Mouse (Mus musculus) myocyte (in vitro differentiated cells): ENCODE measurements around the gene Nhsl1. TPM values are rescaled to one million over a fixed set of nuclear protein-coding genes. Genes with fewer than 3 reads are reported as not detected.

Source experiments
- H3K27me3 ChIP-seq: one replicate; pipeline ENCODE4 v1.6.1; 2011; ENCODE audit not compliant: control insufficient read depth, insufficient read depth, insufficient read length
- H3K36me3 ChIP-seq: one replicate; pipeline ENCODE4 v1.6.1; 2011; ENCODE audit not compliant: control insufficient read depth, insufficient read depth
- H3K4me2 ChIP-seq: one replicate; pipeline ENCODE4 v1.6.1; 2011; ENCODE audit warnings: low read depth, control low read depth
- H3K4me3 ChIP-seq: one replicate; pipeline ENCODE4 v1.5.1; 2011; ENCODE audit warnings: mild to moderate bottlenecking, control low read depth, moderate library complexity
- H3K79me2 ChIP-seq: one replicate; pipeline ENCODE4 v1.6.1; 2011; ENCODE audit not compliant: control insufficient read depth, insufficient read depth
- H3ac ChIP-seq: one replicate; pipeline ENCODE4 v1.6.1; 2011; ENCODE audit not compliant: control insufficient read depth, insufficient read length
- CEBPB ChIP-seq: IDR thresholded peaks from 2 replicates; pipeline ENCODE4 v1.6.1; 2011; ENCODE audit warnings: mild to moderate bottlenecking, moderate library complexity; ENCODE audit not compliant: poor library complexity, insufficient read depth, severe bottlenecking
- E2F4 ChIP-seq: IDR thresholded peaks from one replicate; pipeline ENCODE4 v1.6.1; 2011; ENCODE audit warnings: mild to moderate bottlenecking, control low read depth, moderate library complexity; ENCODE audit not compliant: insufficient read depth
- MAX ChIP-seq: IDR thresholded peaks from one replicate; pipeline ENCODE4 v1.6.1; 2011; ENCODE audit warnings: low read depth, mild to moderate bottlenecking, control low read depth
- MYOD1 ChIP-seq, 3 experiments: IDR thresholded peaks; one replicate each; pipeline ENCODE4 v1.6.1; 2011; ENCODE audit warnings: control low read depth in 2 of 3, low read depth in 2 of 3, mild to moderate bottlenecking in 2 of 3, moderate library complexity in 1 of 3; ENCODE audit not compliant: insufficient read length in 2 of 3, control insufficient read depth in 1 of 3
- MYOG ChIP-seq, 3 experiments: IDR thresholded peaks; one replicate each; pipeline ENCODE4 v1.6.1; 2011; ENCODE audit warnings: control low read depth in 2 of 3, low read depth in 2 of 3, mild to moderate bottlenecking in 2 of 3; ENCODE audit not compliant: insufficient read length in 2 of 3, control insufficient read depth in 1 of 3, insufficient read depth in 1 of 3
- POLR2A ChIP-seq: IDR thresholded peaks from one replicate; pipeline ENCODE4 v1.6.1; 2011; ENCODE audit warnings: low read depth, mild to moderate bottlenecking, control low read depth, moderate library complexity; ENCODE audit not compliant: insufficient read length
- POLR2AphosphoS2 ChIP-seq: IDR thresholded peaks from one replicate; pipeline ENCODE4 v1.6.1; 2011; ENCODE audit warnings: low read depth, control low read depth; ENCODE audit not compliant: insufficient read length
- REST ChIP-seq: IDR thresholded peaks from one replicate; pipeline ENCODE4 v1.6.1; 2011; ENCODE audit warnings: mild to moderate bottlenecking, control low read depth, moderate library complexity; ENCODE audit not compliant: insufficient read depth, insufficient read length
- SRF ChIP-seq: IDR thresholded peaks from one replicate; pipeline ENCODE4 v1.6.1; 2011; ENCODE audit warnings: low read depth; ENCODE audit not compliant: control insufficient read depth, insufficient read length
- TCF12 ChIP-seq: IDR thresholded peaks from one replicate; pipeline ENCODE4 v1.6.1; 2011; ENCODE audit warnings: mild to moderate bottlenecking, control low read depth; ENCODE audit not compliant: poor library complexity, insufficient read depth, severe bottlenecking
- TCF3 ChIP-seq: IDR thresholded peaks from one replicate; pipeline ENCODE4 v1.6.1; 2011; ENCODE audit warnings: low read depth, control low read depth; ENCODE audit not compliant: insufficient read length
- USF1 ChIP-seq: IDR thresholded peaks from one replicate; pipeline ENCODE4 v1.6.1; 2011; ENCODE audit warnings: low read depth, mild to moderate bottlenecking, control low read depth, moderate library complexity
- polyA plus RNA-seq: library from polyadenylated mRNA; unstranded; fragments of >200 nt; fragmentation: generic; extraction: Trizol; gene quantifications from one replicate; pipeline ENCODE4 v1.2.1, GENCODE M21; 2012; ENCODE audit warnings: missing spikeins

The Nhsl1 gene
- polyA plus RNA-seq, 1 experiment: 5.4 TPM

GRCm38 (mm10) chr10:18453380-18453779 lies 134.6 kb downstream of the Nhsl1 start:
- Histone ChIP-seq H3K27me3 (no peaks in the 10 kb centered on the region), H3K36me3 (no peaks in the 10 kb centered on the region), H3K4me2 (no peak overlapping the region), H3K4me3 (no peak overlapping the region), H3ac (no peak overlapping the region), H3K79me2 (peaks cover 13% of the 10 kb centered on the region)
- TF ChIP-seq USF1 (no peak), TCF12 (no peak), POLR2AphosphoS2 (no peak), E2F4 (no peak), MAX (no peak), MYOD1 (IDR thresholded peaks at IDR 0.05; ENCODE audit: control insufficient read depth in 1 of 3, insufficient read length in 2 of 3, low read depth in 2 of 3) (no peak), REST (no peak), MYOG (IDR thresholded peaks at IDR 0.05; ENCODE audit: control insufficient read depth in 1 of 3, insufficient read depth in 1 of 3, insufficient read length in 2 of 3, low read depth in 2 of 3) (no peak)

GRCm38 (mm10) chr10:18454161-18454560 lies 135.4 kb downstream of the Nhsl1 start:
- Histone ChIP-seq H3ac (no peak overlapping the region), H3K79me2 (peaks cover 10% of the 10 kb centered on the region), H3K4me3 (no peak overlapping the region), H3K36me3 (no peaks in the 10 kb centered on the region), H3K4me2 (no peak overlapping the region), H3K27me3 (no peaks in the 10 kb centered on the region)
- TF ChIP-seq TCF12: no peak

- TF ChIP-seq SRF: no peak
- no peak for TF ChIP-seq REST
- no peak for TF ChIP-seq MYOD1 (IDR thresholded peaks at IDR 0.05; ENCODE audit: control insufficient read depth in 1 of 3, insufficient read length in 2 of 3, low read depth in 2 of 3)
- TF ChIP-seq MYOG (IDR thresholded peaks at IDR 0.05; ENCODE audit: control insufficient read depth in 1 of 3, insufficient read depth in 1 of 3, insufficient read length in 2 of 3, low read depth in 2 of 3): no peak
- no peak for TF ChIP-seq TCF3
- TF ChIP-seq TCF12: no peak
- H3K79me2 ChIP-seq: peaks cover 20% of the 10 kb centered on the region
- H3ac ChIP-seq: no peak overlapping the region
Measured at GRCm38 (mm10) chr10:18455301-18455920, 136.6 kb downstream of the Nhsl1 start.

GRCm38 (mm10) chr10:18457808-18458475 lies 139.2 kb downstream of the Nhsl1 start:
- no peak overlapping the region for H3ac ChIP-seq
- H3K79me2 ChIP-seq: peaks cover 37% of the 10 kb centered on the region
- H3K4me3 ChIP-seq: no peak overlapping the region
- no peaks in the 10 kb centered on the region for H3K36me3 ChIP-seq
- TF ChIP-seq TCF12 (no peak), SRF (no peak), MYOG (IDR thresholded peaks at IDR 0.05; ENCODE audit: control insufficient read depth in 1 of 3, insufficient read depth in 1 of 3, insufficient read length in 2 of 3, low read depth in 2 of 3) (no peak), E2F4 (no peak), POLR2A (no peak), MYOD1 (IDR thresholded peaks at IDR 0.05; ENCODE audit: control insufficient read depth in 1 of 3, insufficient read length in 2 of 3, low read depth in 2 of 3) (no peak), POLR2AphosphoS2 (no peak), TCF3 (no peak), USF1 (no peak), CEBPB (no peak), REST (no peak), MAX (no peak)
- H3K27me3 ChIP-seq: no peaks in the 10 kb centered on the region
- no peak overlapping the region for H3K4me2 ChIP-seq

More at GRCm38 (mm10) chr10:18455301-18455920, 136.6 kb downstream of the Nhsl1 start:
- Histone ChIP-seq H3K4me3 (no peak overlapping the region), H3K4me2 (no peak overlapping the region), H3K36me3 (no peaks in the 10 kb centered on the region), H3K27me3 (no peaks in the 10 kb centered on the region)

GRCm38 (mm10) chr10:18461336-18461735 lies 142.6 kb downstream of the Nhsl1 start:
- no peak overlapping the region for H3ac ChIP-seq
- H3K4me2 ChIP-seq: no peak overlapping the region
- no peaks in the 10 kb centered on the region for H3K36me3 ChIP-seq
- peaks cover 41% of the 10 kb centered on the region for H3K79me2 ChIP-seq
- TF ChIP-seq TCF3: no peak
- H3K4me3 ChIP-seq: no peak overlapping the region
- no peaks in the 10 kb centered on the region for H3K27me3 ChIP-seq
